Mouse (Mus musculus): ENCODE measurements around the gene Gm9913.

Gm9913 gene

GRCm38 (mm10) chr2:125555830-125556229, 50.9 kb downstream of the Gm9913 start:
- DNase-seq (ENCODE audit: low read depth, low spot score): no peak

Data from c-Kit-negative CD71-positive TER-119-positive erythroid progenitor cells, embryonic 14.5 days (primary cell).